Mouse (Mus musculus) cerebellum, adult 8-10 months (tissue): ENCODE results near the gene Borcs8.

Source experiments
- DNase-seq: peaks from one replicate; pipeline ENCODE4 v3.0.0; 2022

Gene Borcs8

GRCm38 (mm10) chr8:70181212-70181902 lies 42.1 kb downstream of the Borcs8 start:
- DNase-seq: no peak

- no peak for DNase-seq
Observed at GRCm38 (mm10) chr8:70181903-70182252, 42.6 kb downstream of the Borcs8 start.

- DNase-seq: no peak
Observed at GRCm38 (mm10) chr8:70183194-70183593, 43.9 kb downstream of the Borcs8 start.

GRCm38 (mm10) chr8:70188707-70189106 lies 49.4 kb downstream of the Borcs8 start:
- no peak for DNase-seq

DNA sequence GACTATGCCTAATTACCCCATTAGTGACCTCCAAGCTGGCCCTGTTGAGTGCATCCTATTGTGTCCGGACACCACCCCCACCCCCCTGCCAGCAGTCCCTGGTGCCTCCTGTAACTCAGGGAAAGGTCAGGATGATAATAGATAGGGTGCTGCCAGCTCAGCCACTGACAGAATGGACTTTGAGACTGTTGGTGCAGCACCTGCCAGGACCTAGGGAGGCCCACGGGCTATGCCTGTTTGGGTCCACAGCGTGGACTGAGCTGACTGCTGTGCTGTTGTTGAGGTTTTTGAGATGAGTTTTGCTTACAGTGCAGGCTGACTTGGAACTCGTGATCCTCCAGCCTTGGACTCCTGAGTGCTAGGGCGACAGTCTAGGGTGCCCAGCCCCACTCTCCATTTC lies 53.9 kb downstream of the Borcs8 start:
- no peak for DNase-seq

- no peak for DNase-seq
Observed at GRCm38 (mm10) chr8:70194191-70194590, 54.9 kb downstream of the Borcs8 start.

DNA sequence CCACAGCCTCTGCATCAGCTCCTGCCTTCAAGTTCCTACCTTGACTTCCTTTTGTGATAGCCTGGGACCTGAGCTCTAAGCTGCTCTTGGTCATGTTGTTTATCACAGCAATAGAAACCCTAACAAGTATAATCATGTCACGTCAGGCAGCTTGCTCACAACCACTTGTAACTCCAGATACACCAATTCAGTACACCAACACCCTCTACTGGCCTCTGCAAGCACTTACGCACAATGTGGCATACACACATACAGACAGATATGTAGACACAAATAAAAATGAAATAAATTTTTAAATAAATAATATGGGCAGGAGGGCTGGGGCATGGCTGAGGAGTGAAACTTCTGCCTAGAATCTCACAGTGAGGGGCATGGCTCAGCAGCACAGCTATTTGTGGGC lies 56.5 kb downstream of the Borcs8 start:
- DNase-seq: no peak
